16 mouse cellular contexts compared by ENCODE assay signal in the genomic region with DNA sequence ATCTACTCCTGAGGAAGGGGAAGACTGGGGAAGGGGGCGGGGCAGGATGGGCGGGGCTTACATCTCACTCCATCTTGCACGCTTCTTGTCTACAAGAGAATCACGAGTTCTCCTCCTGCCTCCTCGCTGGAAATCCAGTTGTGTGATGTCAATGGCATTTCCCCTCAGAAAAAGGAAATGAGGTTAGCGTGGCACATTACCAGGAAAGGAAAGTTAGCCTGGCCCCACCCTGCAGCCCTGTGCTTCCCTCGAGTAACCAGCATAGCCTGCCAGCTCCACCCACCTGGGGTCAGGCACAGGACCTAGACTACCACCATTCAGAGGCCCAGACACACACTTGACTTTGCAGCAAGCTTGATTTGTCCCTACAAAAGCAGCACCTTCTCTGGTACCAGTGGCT. TPM values are rescaled to one million over a fixed set of nuclear protein-coding genes. Genes with fewer than 3 reads are reported as not detected.
A peak's percentile ranks its signal among the peaks of the same experiment; 100 is the strongest.
DNase-seq lines count a peak whose midpoint lies in the region; ATAC-seq lines count a peak whose summit lies in the region.
"Had no signal": no experiment of that assay in that cellular context is flagged by ENCODE, and none has a peak within 500 bp of the region (broad histone marks: within the 10 kb centered on the region; RNA-seq: fewer than 3 reads in every experiment).

No protein-coding gene starts in this region.

- H3K27ac ChIP-seq in heart, embryonic 10.5 days, result no peak overlapping the region
- H3K27ac ChIP-seq: hindbrain, embryonic 10.5 days; liver, embryonic 15.5 days had no signal

- no peaks in the 10 kb centered on the region for H3K9me3 ChIP-seq in heart, embryonic 10.5 days
- H3K9me3 ChIP-seq: hindbrain, embryonic 10.5 days; liver, embryonic 15.5 days had no signal

- peak; percentile 30 for ATAC-seq in granulocyte monocyte progenitor cell, adult 5-6 weeks (replicated peaks; ENCODE audit: poor library complexity, severe bottlenecking)
- ATAC-seq: forebrain, embryonic 16.5 days; intestine, embryonic 16.5 days had no signal

- no peaks in the 10 kb centered on the region for H3K36me3 ChIP-seq in heart, embryonic 10.5 days
- H3K36me3 ChIP-seq: hindbrain, embryonic 10.5 days; liver, embryonic 15.5 days had no signal

- peaks cover 27% of the 10 kb centered on the region for H3K4me1 ChIP-seq in heart, embryonic 10.5 days

- peak; percentile 65 for DNase-seq in heart, adult 8-10 months (ENCODE audit: low spot score)
- no peak for DNase-seq in heart, embryonic 10.5 days (ENCODE audit: low spot score)
- DNase-seq in CD4-positive helper T cell, adult 2 months (ENCODE audit: low read depth, low spot score), result peak; percentile 19
- peak; percentile 70 for DNase-seq in lung, postnatal 10 days
- DNase-seq in spleen, postnatal 14 days (ENCODE audit: low spot score in 2 of 2), result no peak
- DNase-seq in layer of hippocampus, postnatal 10 days (ENCODE audit: low spot score in 2 of 2), result no peak
- DNase-seq in thymus, postnatal 10 days (ENCODE audit: low spot score in 2 of 2), result no peak
- DNase-seq: cerebellum, postnatal 14 days; gastrocnemius, postnatal 25 days; thymus, postnatal 25 days had no signal

- no peaks in the 10 kb centered on the region for H3K27me3 ChIP-seq in heart, embryonic 10.5 days (ENCODE audit: insufficient read depth, poor library complexity, severe bottlenecking)
- H3K27me3 ChIP-seq: liver, embryonic 15.5 days had no signal

- WGBS in heart, embryonic 10.5 days, result 61% methylated on average over 7 of the region's 7 CpGs

- H3K4me3 ChIP-seq in heart, embryonic 10.5 days, result no peak overlapping the region
- H3K4me3 ChIP-seq: erythroblast, embryonic 14.5 days; hindbrain, embryonic 10.5 days; liver, embryonic 15.5 days had no signal

RNA-seq across cellular contexts. Expression of gene Lrrc32, which starts 42.5 kb away (rescaled TPM):
- total RNA-seq in heart, adult 8-10 months (2022), result 10 to 100 TPM in 3 of 4 experiments, 1 to 10 TPM in 1; 7.7 to 17.3 (median 12.2) TPM
- 4.8 and 7.3 TPM in 2 replicates for polyA plus RNA-seq in heart, embryonic 10.5 days (2016; fragmentation: Nextera tagmentation; extraction: Ambion mirVana)
- total RNA-seq in granulocyte monocyte progenitor cell, adult 5-6 weeks (2014; fragmentation: Nextera tagmentation), result not detected in 2 replicates
- total RNA-seq in granulocyte monocyte progenitor cell, adult 5-6 weeks (2017), result not detected in 2 replicates
- 1 to 10 TPM; 3.1 to 3.5 TPM for total RNA-seq in layer of hippocampus, postnatal 10 days (2021)

Comparison
In these comparisons a context has a peak if more than half of its experiments do, and no peak if none do; other contexts are left out.
1. DNase-seq: peak in heart, adult 8-10 months (single experiment), CD4-positive helper T cell, adult 2 months (single experiment) and lung, postnatal 10 days (single experiment); none in heart, embryonic 10.5 days (single experiment), spleen, postnatal 14 days (0 of 2), layer of hippocampus, postnatal 10 days (0 of 2) and thymus, postnatal 10 days (0 of 2).
2. RNA of gene Lrrc32, which starts 42.5 kb away (total RNA-seq): 7.7 to 17.3 TPM in heart, adult 8-10 months and 3.1 to 3.5 TPM in layer of hippocampus, postnatal 10 days; not detected in granulocyte monocyte progenitor cell, adult 5-6 weeks; every median in the first group is over 4 times any median in the second.